Mouse (Mus musculus) neural tube, embryonic 13.5 days (tissue): ENCODE measurements around the gene Cct5. TPM values are rescaled to one million over a fixed set of nuclear protein-coding genes. Genes with fewer than 3 reads are reported as not detected.

ENCODE experiments used
- ATAC-seq: fragments of 200-750 bp; cut with Nextera tagmentation; 2 replicates; pipeline ENCODE4 v1.8.0; 2017; ENCODE audit warnings: low read depth, mild to moderate bottlenecking, moderate TSS enrichment, moderate library complexity
- H3K27ac ChIP-seq: fragments of 300-500 bp; sonication (generic); replicated peaks from 2 replicates; pipeline ENCODE4 v1.5.1; 2015; ENCODE audit warnings: moderate library complexity, mild to moderate bottlenecking, inconsistent platforms
- H3K27me3 ChIP-seq: fragments of 300-500 bp; sonication (generic); 2 replicates; pipeline ENCODE4 v1.6.1; 2015; ENCODE audit warnings: mild to moderate bottlenecking, inconsistent platforms
- H3K36me3 ChIP-seq: fragments of 300-500 bp; sonication (generic); 2 replicates; pipeline ENCODE4 v1.6.1; 2015; ENCODE audit warnings: mild to moderate bottlenecking, inconsistent platforms
- H3K4me1 ChIP-seq: fragments of 300-500 bp; sonication (generic); replicated peaks from 2 replicates; pipeline ENCODE4 v1.6.1; 2015; ENCODE audit warnings: inconsistent platforms
- H3K4me2 ChIP-seq: fragments of 300-500 bp; sonication (generic); 2 replicates; pipeline ENCODE4 v1.6.1; 2015; ENCODE audit warnings: inconsistent platforms, mild to moderate bottlenecking, moderate library complexity
- H3K4me3 ChIP-seq: fragments of 300-500 bp; sonication (generic); 2 replicates; pipeline ENCODE4 v1.5.1; 2015; ENCODE audit warnings: mild to moderate bottlenecking, inconsistent platforms
- H3K9ac ChIP-seq: fragments of 300-500 bp; sonication (generic); 2 replicates; pipeline ENCODE4 v1.6.1; 2015; ENCODE audit warnings: moderate library complexity, mild to moderate bottlenecking, inconsistent platforms
- H3K9me3 ChIP-seq: fragments of 300-500 bp; sonication (generic); 2 replicates; pipeline ENCODE4 v1.6.1; 2016; ENCODE audit warnings: inconsistent platforms
- WGBS: fragments of 180-500 bp; shearing (Covaris S2); methylation state at CpG from one replicate; pipeline ENCODE4 v1.1.7; 2015; 5-methylcytosine and 5-hydroxymethylcytosine counted together
- polyA plus RNA-seq: library from polyadenylated mRNA; unstranded; fragments of >200 nt; fragmentation: Nextera tagmentation; extraction: Ambion mirVana; gene quantifications from 2 replicates; pipeline ENCODE4 v1.2.1, GENCODE M21; 2015

Cct5 gene
- polyA plus RNA-seq, 1 experiment from 2014 or later, result 545 TPM

- no peak for ATAC-seq
- Histone ChIP-seq H3K4me3 (no peak overlapping the region), H3K36me3 (no peaks in the 10 kb centered on the region), H3K4me1 (no peaks in the 10 kb centered on the region), H3K9ac (no peak overlapping the region), H3K9me3 (no peaks in the 10 kb centered on the region), H3K4me2 (no peak overlapping the region), H3K27me3 (no peaks in the 10 kb centered on the region), H3K27ac (no peak overlapping the region)
- 62% methylated on average over 6 of the region's 6 CpGs for WGBS
Observed at GRCm38 (mm10) chr15:31561390-31561789, 40.2 kb downstream of the Cct5 start.

GRCm38 (mm10) chr15:31554855-31555254 is 46.7 kb downstream of the Cct5 start:
- H3K9ac ChIP-seq, result no peak overlapping the region
- no peaks in the 10 kb centered on the region for H3K4me1 ChIP-seq
- no peak overlapping the region for H3K4me3 ChIP-seq
- H3K4me2 ChIP-seq, result no peak overlapping the region
- no peaks in the 10 kb centered on the region for H3K9me3 ChIP-seq
- 73% methylated on average over 2 of the region's 2 CpGs for WGBS
- H3K36me3 ChIP-seq, result no peaks in the 10 kb centered on the region
- H3K27me3 ChIP-seq, result no peaks in the 10 kb centered on the region
- H3K27ac ChIP-seq, result no peak overlapping the region
- no peak for ATAC-seq

GRCm38 (mm10) chr15:31550381-31550780 is 51.2 kb downstream of the Cct5 start:
- Histone ChIP-seq H3K36me3 (no peaks in the 10 kb centered on the region), H3K9me3 (no peaks in the 10 kb centered on the region)
- WGBS, result 91% methylated on average over 4 of the region's 4 CpGs

GRCm38 (mm10) chr15:31547421-31547820 is 54.2 kb downstream of the Cct5 start:
- ATAC-seq, result no peak
- Histone ChIP-seq H3K36me3 (no peaks in the 10 kb centered on the region), H3K9me3 (no peaks in the 10 kb centered on the region), H3K27me3 (no peaks in the 10 kb centered on the region), H3K4me3 (no peak overlapping the region), H3K9ac (no peak overlapping the region), H3K4me2 (no peak overlapping the region), H3K27ac (no peak overlapping the region), H3K4me1 (peaks cover 9% of the 10 kb centered on the region)
- 80% methylated on average over 5 of the region's 5 CpGs for WGBS

More at GRCm38 (mm10) chr15:31550381-31550780, 51.2 kb downstream of the Cct5 start:
- H3K4me2 ChIP-seq, result no peak overlapping the region
- no peak overlapping the region for H3K27ac ChIP-seq
- ATAC-seq, result no peak
- no peak overlapping the region for H3K9ac ChIP-seq
- H3K4me1 ChIP-seq, result no peaks in the 10 kb centered on the region
- no peaks in the 10 kb centered on the region for H3K27me3 ChIP-seq
- H3K4me3 ChIP-seq, result no peak overlapping the region

GRCm38 (mm10) chr15:31546291-31546690 is 55.3 kb downstream of the Cct5 start:
- no peak for ATAC-seq

GRCm38 (mm10) chr15:31545058-31545457 is 56.5 kb downstream of the Cct5 start:
- H3K27ac ChIP-seq, result no peak overlapping the region
- H3K9ac ChIP-seq, result no peak overlapping the region
- no peak overlapping the region for H3K4me2 ChIP-seq
- ATAC-seq, result no peak
- H3K9me3 ChIP-seq, result no peaks in the 10 kb centered on the region
- H3K27me3 ChIP-seq, result no peaks in the 10 kb centered on the region
- H3K36me3 ChIP-seq, result no peaks in the 10 kb centered on the region
- peaks cover 29% of the 10 kb centered on the region for H3K4me1 ChIP-seq
- H3K4me3 ChIP-seq, result no peak overlapping the region
- 74% methylated on average over 1 of the region's 1 CpGs for WGBS

More at GRCm38 (mm10) chr15:31546291-31546690, 55.3 kb downstream of the Cct5 start:
- H3K27ac ChIP-seq, result no peak overlapping the region
- 85% methylated on average over 6 of the region's 6 CpGs for WGBS
- H3K9me3 ChIP-seq, result no peaks in the 10 kb centered on the region
- no peaks in the 10 kb centered on the region for H3K36me3 ChIP-seq
- no peak overlapping the region for H3K4me2 ChIP-seq
- no peak overlapping the region for H3K9ac ChIP-seq
- peaks cover 20% of the 10 kb centered on the region for H3K4me1 ChIP-seq
- H3K27me3 ChIP-seq, result no peaks in the 10 kb centered on the region
- no peak overlapping the region for H3K4me3 ChIP-seq

GRCm38 (mm10) chr15:31543246-31543645 is 58.4 kb downstream of the Cct5 start:
- 7% methylated on average over 3 of the region's 3 CpGs for WGBS
- Histone ChIP-seq H3K4me2 (no peak overlapping the region), H3K36me3 (no peaks in the 10 kb centered on the region), H3K9ac (no peak overlapping the region), H3K9me3 (no peaks in the 10 kb centered on the region), H3K27ac (no peak overlapping the region), H3K4me1 (peaks cover 29% of the 10 kb centered on the region), H3K4me3 (no peak overlapping the region), H3K27me3 (no peaks in the 10 kb centered on the region)
- ATAC-seq, result no peak

GRCm38 (mm10) chr15:31542013-31542958 is 59.3 kb downstream of the Cct5 start:
- 5% methylated on average over 10 of the region's 10 CpGs for WGBS
- Histone ChIP-seq H3K9ac (no peak overlapping the region), H3K36me3 (no peaks in the 10 kb centered on the region), H3K27me3 (no peaks in the 10 kb centered on the region), H3K4me3 (no peak overlapping the region), H3K4me1 (peaks cover 29% of the 10 kb centered on the region), H3K9me3 (no peaks in the 10 kb centered on the region), H3K27ac (peak overlapping the region; percentile 59), H3K4me2 (peak overlapping the region; percentile 21)
- ATAC-seq, result peak; percentile 41; the same call in 1 of the 2 replicates

Other genes starting within 250 kb of the Cct5 start
- 0.83 and 0.99 TPM in 2 replicates for gene Ankrd33b, start 234.1 kb downstream of the Cct5 start, polyA plus RNA-seq
- 0.96 and 1.5 TPM in 2 replicates for gene Ropn1l, start 148.1 kb downstream of the Cct5 start, polyA plus RNA-seq
- 58.2 and 61.3 TPM in 2 replicates for gene March6, start 70.8 kb downstream of the Cct5 start, polyA plus RNA-seq
- gene Cmbl, start 36.4 kb downstream of the Cct5 start, polyA plus RNA-seq, result 3.1 and 4.0 TPM in 2 replicates
- 10.8 and 11.0 TPM in 2 replicates for gene Fam173b, start within 50 bp of the Cct5 start, polyA plus RNA-seq